ENCODE assay signal across 10 mouse cellular contexts in the genomic region with DNA sequence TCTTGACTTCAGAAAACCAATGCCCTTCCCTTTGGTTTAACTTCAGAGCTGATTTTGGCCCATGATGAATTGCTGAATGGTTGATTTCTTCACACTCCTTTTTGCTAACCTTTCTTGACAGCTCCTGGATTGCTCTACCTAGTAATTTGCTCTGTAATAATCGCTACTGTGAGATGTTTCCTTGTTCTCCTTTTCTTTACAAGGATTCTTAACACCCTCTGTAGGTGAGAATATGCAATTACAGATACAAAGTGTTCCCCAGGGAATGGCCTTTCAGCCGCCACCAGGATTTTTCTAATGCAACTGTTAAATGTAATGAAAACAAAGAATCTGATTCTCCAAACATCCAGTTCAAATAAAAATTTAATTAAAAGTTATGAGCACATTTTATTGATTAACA.
DNase-seq lines count a peak whose midpoint lies in the region; ATAC-seq and TF ChIP-seq lines count a peak whose summit lies in the region.
"Had no signal": no experiment of that assay in that cellular context is flagged by ENCODE, and none has a peak within 500 bp of the region (broad histone marks: within the 10 kb centered on the region; RNA-seq: fewer than 3 reads in every experiment).

No protein-coding gene starts in this region.

- no peak for TF ChIP-seq EP300 in liver, postnatal 0 days (IDR thresholded peaks at IDR 0.05; ENCODE audit: low read depth)

- TF ChIP-seq CTCF in liver, postnatal 0 days (IDR thresholded peaks at IDR 0.05; ENCODE audit: low read depth), result peak; percentile 47
- peak; percentile 52 for TF ChIP-seq CTCF in cerebellum, adult 2 months (IDR thresholded peaks at IDR 0.05; ENCODE audit: borderline replicate concordance, insufficient read depth, low read depth, low read length)

- DNase-seq in frontal cortex, postnatal 14 days (ENCODE audit: low spot score in 2 of 2), result no peak
- no peak for DNase-seq in liver, postnatal 0 days
- no peak for DNase-seq in liver, embryonic 11.5 days (ENCODE audit: low spot score)
- DNase-seq in cerebellum, adult 2 months, result peak in 1 of 2 experiments; percentile 50
- peak; percentile 3 for DNase-seq in naive thymus-derived CD4-positive, alpha-beta T cell, adult 2 months (ENCODE audit: low read depth)
- no peak for DNase-seq in adrenal gland, adult 2 months
- DNase-seq in adrenal gland, postnatal 10 days, result no peak

- H3K4me3 ChIP-seq in liver, postnatal 0 days (ENCODE audit: low read depth, low read length), result no peak overlapping the region
- no peak overlapping the region for H3K4me3 ChIP-seq in liver, embryonic 11.5 days (ENCODE audit: low read depth, low read length)
- no peak overlapping the region for H3K4me3 ChIP-seq in cerebellum, adult 2 months (replicated peaks; ENCODE audit: insufficient read depth, low read depth, low read length)
- H3K4me3 ChIP-seq: heart, embryonic 12.5 days; megakaryocyte, embryonic 14.5 days had no signal

- 8% methylated on average over 2 of the region's 2 CpGs for WGBS in liver, postnatal 0 days (ENCODE audit: insufficient replicate concordance)
- WGBS in liver, embryonic 11.5 days, result 18% methylated on average over 2 of the region's 2 CpGs
- WGBS in cerebellum, adult 2 months, result 11% methylated on average over 2 of the region's 2 CpGs

- ATAC-seq in frontal cortex, adult (ENCODE audit: low TSS enrichment), result 0 out of 2 replicates have a peak, but pooled peaks have one; percentile 41
- ATAC-seq in liver, postnatal 0 days, result no peak
- ATAC-seq in liver, embryonic 11.5 days (replicated peaks; ENCODE audit: low FRiP score), result no peak

- H3K4me1 ChIP-seq in liver, postnatal 0 days (ENCODE audit: insufficient read depth), result no peaks in the 10 kb centered on the region
- H3K4me1 ChIP-seq in liver, embryonic 11.5 days (replicated peaks; ENCODE audit: control insufficient read depth, insufficient read depth, low read length), result no peaks in the 10 kb centered on the region
- H3K4me1 ChIP-seq in cerebellum, adult 2 months (ENCODE audit: control insufficient read depth, insufficient read depth, low read length), result no peaks in the 10 kb centered on the region
- H3K4me1 ChIP-seq: heart, embryonic 12.5 days; megakaryocyte, embryonic 14.5 days had no signal

- no peak overlapping the region for H3K9ac ChIP-seq in liver, postnatal 0 days (replicated peaks)
- H3K9ac ChIP-seq in liver, embryonic 11.5 days (ENCODE audit: low read depth, low read length), result no peak overlapping the region
- H3K9ac ChIP-seq: heart, embryonic 12.5 days had no signal

- no peak overlapping the region for H3K4me2 ChIP-seq in liver, postnatal 0 days (ENCODE audit: low read depth, low read length)
- H3K4me2 ChIP-seq in liver, embryonic 11.5 days, result no peak overlapping the region
- H3K4me2 ChIP-seq: heart, embryonic 12.5 days had no signal

- TF ChIP-seq POLR2A in cerebellum, adult 2 months (IDR thresholded peaks at IDR 0.05; ENCODE audit: borderline replicate concordance, insufficient read depth, low read length), result no peak

- 0 out of 2 replicates have a peak, but pooled peaks cover 3% of the 10 kb centered on the region for H3K27me3 ChIP-seq in liver, postnatal 0 days (ENCODE audit: insufficient read depth, low read length)
- 0 out of 2 replicates have a peak, but pooled peaks cover 2% of the 10 kb centered on the region for H3K27me3 ChIP-seq in liver, embryonic 11.5 days (replicated peaks; ENCODE audit: control insufficient read depth, insufficient read depth, low read length)
- H3K27me3 ChIP-seq in cerebellum, adult 2 months (ENCODE audit: control insufficient read depth, insufficient read depth, low read length), result no peaks in the 10 kb centered on the region

- no peaks in the 10 kb centered on the region for H3K36me3 ChIP-seq in liver, postnatal 0 days (replicated peaks; ENCODE audit: insufficient read depth, low read length)
- no peaks in the 10 kb centered on the region for H3K36me3 ChIP-seq in liver, embryonic 11.5 days (ENCODE audit: control insufficient read depth, insufficient read depth, low read length)
- H3K36me3 ChIP-seq: heart, embryonic 12.5 days had no signal

- no peak overlapping the region for H3K27ac ChIP-seq in liver, postnatal 0 days (ENCODE audit: low read depth)
- no peak overlapping the region for H3K27ac ChIP-seq in liver, embryonic 11.5 days (ENCODE audit: low read depth, low read length)
- H3K27ac ChIP-seq in cerebellum, adult 2 months (ENCODE audit: insufficient read depth, low read length), result no peak overlapping the region

- no peaks in the 10 kb centered on the region for H3K9me3 ChIP-seq in liver, postnatal 0 days (ENCODE audit: low read length)
- no peaks in the 10 kb centered on the region for H3K9me3 ChIP-seq in liver, embryonic 11.5 days (ENCODE audit: control insufficient read depth, low read length)
- H3K9me3 ChIP-seq: heart, embryonic 12.5 days; megakaryocyte, embryonic 14.5 days had no signal
